In genomic region chr5:33819141-33819875, GRCm38 (mm10) we compare ENCODE assay signal across 8 mouse cellular contexts. TPM values are rescaled to one million over a fixed set of nuclear protein-coding genes. Genes with fewer than 3 reads are reported as not detected.
DNase-seq lines count a peak whose midpoint lies in the region; ATAC-seq and TF ChIP-seq lines count a peak whose summit lies in the region.

No protein-coding gene starts in this region.

- TF ChIP-seq CTCF in cortical plate, adult 2 months (IDR thresholded peaks at IDR 0.05; ENCODE audit: extremely low read depth, insufficient read depth, low read length): no peak

- TF ChIP-seq POLR2A in cortical plate, adult 2 months (IDR thresholded peaks at IDR 0.05; ENCODE audit: extremely low read depth, insufficient read depth, low read length): 0 out of 2 replicates have a peak, but pooled peaks have one; percentile 41

- peak overlapping the region; percentile 75 for H3K4me3 ChIP-seq in cortical plate, adult 2 months (ENCODE audit: insufficient read depth, low read length)
- H3K4me3 ChIP-seq in intestine, embryonic 16.5 days (ENCODE audit: low read length): peak overlapping the region; percentile 99
- peak overlapping the region; percentile 100 for H3K4me3 ChIP-seq in liver, embryonic 15.5 days (replicated peaks)

- DNase-seq in urinary bladder, postnatal 14 days (ENCODE audit: low spot score): peak; percentile 35
- DNase-seq in urinary bladder, postnatal 10 days (ENCODE audit: low spot score): no peak
- peak; percentile 9 for DNase-seq in gastrocnemius, postnatal 25 days
- peak; percentile 32 to 58 for DNase-seq in right cerebral cortex, postnatal 10 days (ENCODE audit: low spot score in 2 of 2)

- 16% methylated on average over 9 of the region's 9 CpGs for WGBS in intestine, embryonic 16.5 days
- 25% methylated on average over 9 of the region's 9 CpGs for WGBS in liver, embryonic 15.5 days (ENCODE audit: insufficient replicate concordance)

- no peaks in the 10 kb centered on the region for H3K36me3 ChIP-seq in intestine, embryonic 16.5 days (ENCODE audit: control insufficient read depth, insufficient read depth, low read length)
- peaks cover 9% of the 10 kb centered on the region; the same call in 1 of the 2 replicates for H3K36me3 ChIP-seq in liver, embryonic 15.5 days (replicated peaks)

- H3K27ac ChIP-seq in cortical plate, adult 2 months (ENCODE audit: insufficient read depth, low read length): no peak overlapping the region
- peak overlapping the region; percentile 93 for H3K27ac ChIP-seq in intestine, embryonic 16.5 days (ENCODE audit: low read length)
- H3K27ac ChIP-seq in liver, embryonic 15.5 days (replicated peaks): peak overlapping the region; percentile 92

- H3K9me3 ChIP-seq in intestine, embryonic 16.5 days (ENCODE audit: control insufficient read depth, low read length): no peaks in the 10 kb centered on the region
- no peaks in the 10 kb centered on the region for H3K9me3 ChIP-seq in liver, embryonic 15.5 days (replicated peaks)

- H3K4me1 ChIP-seq in cortical plate, adult 2 months (ENCODE audit: control insufficient read depth, insufficient read depth, low read length): peaks cover 3% of the 10 kb centered on the region; the same call in 1 of the 2 replicates
- peaks cover 24% of the 10 kb centered on the region for H3K4me1 ChIP-seq in intestine, embryonic 16.5 days (ENCODE audit: control insufficient read depth, insufficient read depth, low read length)
- H3K4me1 ChIP-seq in liver, embryonic 15.5 days (replicated peaks): peaks cover 57% of the 10 kb centered on the region

- H3K9ac ChIP-seq in intestine, embryonic 16.5 days (ENCODE audit: low read depth, low read length): peak overlapping the region; percentile 98
- H3K9ac ChIP-seq in liver, embryonic 15.5 days: peak overlapping the region; percentile 98

- H3K4me2 ChIP-seq in intestine, embryonic 16.5 days (ENCODE audit: low read depth, low read length): peak overlapping the region; percentile 88
- H3K4me2 ChIP-seq in liver, embryonic 15.5 days: peak overlapping the region; percentile 93

- peak; percentile 3; the same call in 1 of the 2 replicates for ATAC-seq in intestine, embryonic 16.5 days
- no peak for ATAC-seq in liver, embryonic 15.5 days (ENCODE audit: insufficient read depth)
- no peak for ATAC-seq in megakaryocyte progenitor cell, adult 5-6 weeks (replicated peaks; ENCODE audit: poor library complexity)

- H3K27me3 ChIP-seq in intestine, embryonic 16.5 days (replicated peaks; ENCODE audit: control insufficient read depth, insufficient read depth, low read length): no peaks in the 10 kb centered on the region
- no peaks in the 10 kb centered on the region for H3K27me3 ChIP-seq in liver, embryonic 15.5 days

RNA-seq across cellular contexts. Expression of gene Nsd2, which starts 1.2 kb away (rescaled TPM):
- 42.7 and 44.2 TPM in 2 replicates for polyA plus RNA-seq in cortical plate, adult 2 months (2012; rRNA removed)
- total RNA-seq in gastrocnemius, postnatal 25 days (2021): 10 to 100 TPM; 10.1 TPM
- 20.5 and 22.5 TPM in 2 replicates for polyA plus RNA-seq in intestine, embryonic 16.5 days (2015; fragmentation: Nextera tagmentation; extraction: Ambion mirVana)
- polyA plus RNA-seq in liver, embryonic 15.5 days (2015; fragmentation: Nextera tagmentation; extraction: Ambion mirVana): 23.0 and 26.9 TPM in 2 replicates
- 60.1 and 64.1 TPM in 2 replicates for total RNA-seq in megakaryocyte progenitor cell, adult 5-6 weeks (2015)
- 85.5 and 127 TPM in 2 replicates for total RNA-seq in megakaryocyte progenitor cell, adult 5-6 weeks (2017)

RNA-seq across cellular contexts. Expression of gene Letm1, which starts 36.7 kb away (rescaled TPM):
- polyA plus RNA-seq in cortical plate, adult 2 months (2012; rRNA removed): 57.5 and 58.1 TPM in 2 replicates
- 10 to 100 TPM; 81.0 to 83.2 TPM for total RNA-seq in gastrocnemius, postnatal 25 days (2021)
- polyA plus RNA-seq in intestine, embryonic 16.5 days (2015; fragmentation: Nextera tagmentation; extraction: Ambion mirVana): 37.5 and 38.3 TPM in 2 replicates
- 18.9 and 21.3 TPM in 2 replicates for polyA plus RNA-seq in liver, embryonic 15.5 days (2015; fragmentation: Nextera tagmentation; extraction: Ambion mirVana)
- total RNA-seq in megakaryocyte progenitor cell, adult 5-6 weeks (2015): 15.5 and 16.2 TPM in 2 replicates
- 22.2 and 24.2 TPM in 2 replicates for total RNA-seq in megakaryocyte progenitor cell, adult 5-6 weeks (2017)
